11 mouse cellular contexts compared by ENCODE assay signal in the genomic region with DNA sequence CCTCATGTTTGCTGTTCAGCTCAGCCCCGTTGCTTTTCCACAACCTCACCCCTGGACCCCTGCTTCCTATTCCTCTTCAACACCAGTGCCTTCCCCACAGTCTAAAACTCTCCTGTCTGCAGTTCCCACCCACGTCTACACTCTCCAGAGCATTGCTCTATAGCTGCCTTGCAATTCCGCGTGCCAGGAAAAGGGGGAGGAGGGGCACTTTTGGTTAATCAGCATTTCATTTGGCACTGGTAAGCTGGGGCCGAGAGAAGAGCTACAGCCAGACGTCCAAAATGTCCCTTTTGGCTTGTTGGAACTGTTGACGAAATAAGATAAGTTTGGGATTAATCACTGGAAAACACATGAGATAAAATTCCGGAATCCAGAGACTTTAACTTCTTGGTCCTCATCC.
DNase-seq lines count a peak whose midpoint lies in the region; ATAC-seq and TF ChIP-seq lines count a peak whose summit lies in the region.
"Had no signal": no experiment of that assay in that cellular context is flagged by ENCODE, and none has a peak within 500 bp of the region (broad histone marks: within the 10 kb centered on the region; RNA-seq: fewer than 3 reads in every experiment).

No protein-coding gene starts in this region.

- no peaks in the 10 kb centered on the region for H3K9me3 ChIP-seq in heart, embryonic 11.5 days (replicated peaks; ENCODE audit: control insufficient read depth, low read length)
- H3K9me3 ChIP-seq in heart, embryonic 16.5 days (replicated peaks; ENCODE audit: control insufficient read depth, low read length): no peaks in the 10 kb centered on the region
- H3K9me3 ChIP-seq in limb, embryonic 10.5 days (replicated peaks): no peaks in the 10 kb centered on the region
- H3K9me3 ChIP-seq: embryonic facial prominence, embryonic 12.5 days had no signal

- H3K27ac ChIP-seq in heart, embryonic 11.5 days (ENCODE audit: low read depth, low read length): no peak overlapping the region
- H3K27ac ChIP-seq in embryonic fibroblast, embryonic 13.5 days (ENCODE audit: insufficient read depth, low read length): 0 out of 2 replicates have a peak overlapping the region, but pooled peaks have one; percentile 32
- peak overlapping the region; percentile 48 for H3K27ac ChIP-seq in heart, embryonic 16.5 days (ENCODE audit: low read length)
- H3K27ac ChIP-seq in limb, embryonic 10.5 days: peak overlapping the region; percentile 22
- H3K27ac ChIP-seq: embryonic facial prominence, embryonic 12.5 days; liver, embryonic 14.5 days had no signal

- TF ChIP-seq CTCF in embryonic fibroblast, embryonic 13.5 days (IDR thresholded peaks at IDR 0.05; ENCODE audit: borderline replicate concordance, insufficient read depth, low read length): no peak

- no peak overlapping the region for H3K4me2 ChIP-seq in heart, embryonic 11.5 days
- H3K4me2 ChIP-seq in heart, embryonic 16.5 days (ENCODE audit: low read depth, low read length): no peak overlapping the region
- H3K4me2 ChIP-seq: embryonic facial prominence, embryonic 12.5 days had no signal

- WGBS in heart, embryonic 11.5 days (ENCODE audit: insufficient replicate concordance): 26% methylated on average over 8 of the region's 8 CpGs
- 25% methylated on average over 8 of the region's 8 CpGs for WGBS in heart, embryonic 16.5 days
- 70% methylated on average over 8 of the region's 8 CpGs for WGBS in limb, embryonic 10.5 days

- no peak overlapping the region for H3K9ac ChIP-seq in heart, embryonic 11.5 days (ENCODE audit: low read depth, low read length)
- H3K9ac ChIP-seq in heart, embryonic 16.5 days (ENCODE audit: low read length): no peak overlapping the region
- H3K9ac ChIP-seq: embryonic facial prominence, embryonic 12.5 days; liver, embryonic 14.5 days had no signal

- DNase-seq in heart, adult 11 months: peak; percentile 98
- no peak for DNase-seq in limb, embryonic 10.5 days (ENCODE audit: low spot score)
- no peak for DNase-seq in liver
- DNase-seq in adrenal gland, postnatal 36 days: no peak
- DNase-seq: layer of hippocampus, postnatal 36 days had no signal

- TF ChIP-seq POLR2A in embryonic fibroblast, embryonic 13.5 days (IDR thresholded peaks at IDR 0.05; ENCODE audit: low read depth, low read length): no peak

- no peaks in the 10 kb centered on the region for H3K27me3 ChIP-seq in heart, embryonic 11.5 days (ENCODE audit: control insufficient read depth, insufficient read depth, low read length)
- H3K27me3 ChIP-seq in heart, embryonic 16.5 days (ENCODE audit: control insufficient read depth, insufficient read depth, low read length): no peaks in the 10 kb centered on the region
- no peaks in the 10 kb centered on the region for H3K27me3 ChIP-seq in limb, embryonic 10.5 days (ENCODE audit: low read depth, poor library complexity, severe bottlenecking)
- H3K27me3 ChIP-seq: embryonic facial prominence, embryonic 12.5 days had no signal

- no peaks in the 10 kb centered on the region for H3K36me3 ChIP-seq in heart, embryonic 11.5 days (ENCODE audit: control insufficient read depth, insufficient read depth, low read length)
- no peaks in the 10 kb centered on the region for H3K36me3 ChIP-seq in heart, embryonic 16.5 days (ENCODE audit: control insufficient read depth, insufficient read depth)
- no peaks in the 10 kb centered on the region for H3K36me3 ChIP-seq in limb, embryonic 10.5 days
- H3K36me3 ChIP-seq: embryonic facial prominence, embryonic 12.5 days had no signal

- H3K4me1 ChIP-seq in heart, embryonic 11.5 days (ENCODE audit: control insufficient read depth, insufficient read depth, low read length): peaks cover 7% of the 10 kb centered on the region
- H3K4me1 ChIP-seq in embryonic fibroblast, embryonic 13.5 days (ENCODE audit: control insufficient read depth, insufficient read depth, low read length): 0 out of 2 replicates have a peak, but pooled peaks cover 8% of the 10 kb centered on the region
- H3K4me1 ChIP-seq in heart, embryonic 16.5 days (ENCODE audit: control insufficient read depth, insufficient read depth, low read length): peaks cover 20% of the 10 kb centered on the region
- H3K4me1 ChIP-seq in limb, embryonic 10.5 days: peaks cover 49% of the 10 kb centered on the region

- no peak overlapping the region for H3K4me3 ChIP-seq in heart, embryonic 11.5 days (ENCODE audit: low read depth, low read length)
- no peak overlapping the region for H3K4me3 ChIP-seq in embryonic fibroblast, embryonic 13.5 days (ENCODE audit: insufficient read depth, low read length)
- H3K4me3 ChIP-seq in heart, embryonic 16.5 days (ENCODE audit: low read length): no peak overlapping the region
- no peak overlapping the region for H3K4me3 ChIP-seq in limb, embryonic 10.5 days
- H3K4me3 ChIP-seq: embryonic facial prominence, embryonic 12.5 days had no signal

- ATAC-seq in heart, embryonic 11.5 days (replicated peaks; ENCODE audit: insufficient number of reproducible peaks, low FRiP score, low TSS enrichment): no peak; the same call in 1 of the 2 replicates
- ATAC-seq in heart, embryonic 16.5 days (replicated peaks; ENCODE audit: extremely low read depth, insufficient read depth, low FRiP score): peak; percentile 87
- no peak for ATAC-seq in monocyte, adult 5-6 weeks (replicated peaks; ENCODE audit: insufficient number of reproducible peaks, low FRiP score, low TSS enrichment, poor library complexity, severe bottlenecking)
